ENCODE assay signal across 12 mouse cellular contexts in genomic region chr5:64816974-64817296, GRCm38 (mm10). TPM values are rescaled to one million over a fixed set of nuclear protein-coding genes. Genes with fewer than 3 reads are reported as not detected.
DNase-seq lines count a peak whose midpoint lies in the region; ATAC-seq and TF ChIP-seq lines count a peak whose summit lies in the region.
"Had no signal": no experiment of that assay in that cellular context is flagged by ENCODE, and none has a peak within 500 bp of the region (broad histone marks: within the 10 kb centered on the region; RNA-seq: fewer than 3 reads in every experiment).

No protein-coding gene starts in this region.

- no peak for ATAC-seq in embryonic facial prominence, embryonic 13.5 days (ENCODE audit: insufficient number of reproducible peaks, insufficient read depth, low FRiP score, low TSS enrichment, low read depth)
- peak; percentile 67 for ATAC-seq in kidney, embryonic 14.5 days (ENCODE audit: low FRiP score, low TSS enrichment)
- no peak; the same call in 1 of the 2 replicates for ATAC-seq in stomach, postnatal 0 days (ENCODE audit: low FRiP score, low TSS enrichment)

- no peak for TF ChIP-seq POLR2A in kidney, adult 2 months (IDR thresholded peaks at IDR 0.05; ENCODE audit: low read depth, low read length)

- no peak overlapping the region for H3K9ac ChIP-seq in embryonic facial prominence, embryonic 13.5 days
- H3K9ac ChIP-seq in kidney, embryonic 14.5 days (ENCODE audit: low read depth, low read length) = no peak overlapping the region
- peak overlapping the region; percentile 18; the same call in 1 of the 2 replicates for H3K9ac ChIP-seq in stomach, postnatal 0 days (ENCODE audit: low read length)
- H3K9ac ChIP-seq: liver, embryonic 14.5 days; neural tube, embryonic 15.5 days had no signal

- 0 out of 2 replicates have a peak overlapping the region, but pooled peaks have one; percentile 12 for H3K27ac ChIP-seq in embryonic facial prominence, embryonic 13.5 days
- no peak overlapping the region for H3K27ac ChIP-seq in embryonic facial prominence, embryonic 10.5 days (replicated peaks)
- no peak overlapping the region; the same call in 1 of the 2 replicates for H3K27ac ChIP-seq in kidney, embryonic 14.5 days (ENCODE audit: low read depth, low read length)
- no peak overlapping the region for H3K27ac ChIP-seq in kidney, adult 2 months (ENCODE audit: insufficient read depth, low read depth, low read length)
- H3K27ac ChIP-seq in stomach, postnatal 0 days (replicated peaks) = peak overlapping the region; percentile 75
- H3K27ac ChIP-seq: liver, embryonic 14.5 days; neural tube, embryonic 15.5 days had no signal

- H3K4me3 ChIP-seq in embryonic facial prominence, embryonic 13.5 days = no peak overlapping the region
- no peak overlapping the region for H3K4me3 ChIP-seq in embryonic facial prominence, embryonic 10.5 days
- no peak overlapping the region for H3K4me3 ChIP-seq in kidney, embryonic 14.5 days (ENCODE audit: low read length)
- no peak overlapping the region for H3K4me3 ChIP-seq in kidney, adult 2 months (ENCODE audit: insufficient read depth, low read depth, low read length)
- no peak overlapping the region for H3K4me3 ChIP-seq in stomach, postnatal 0 days (ENCODE audit: low read depth, low read length)
- H3K4me3 ChIP-seq: neural tube, embryonic 15.5 days had no signal

- no peak for TF ChIP-seq CTCF in kidney, adult 2 months (conservative IDR thresholded peaks at IDR 0.05; ENCODE audit: insufficient read depth, insufficient read length, low read depth, low read length)
- TF ChIP-seq CTCF in stomach, postnatal 0 days (IDR thresholded peaks at IDR 0.05; ENCODE audit: low read depth) = no peak

- no peaks in the 10 kb centered on the region for H3K27me3 ChIP-seq in embryonic facial prominence, embryonic 13.5 days
- H3K27me3 ChIP-seq in embryonic facial prominence, embryonic 10.5 days (replicated peaks; ENCODE audit: low read depth, poor library complexity, severe bottlenecking) = no peaks in the 10 kb centered on the region
- H3K27me3 ChIP-seq in kidney, embryonic 14.5 days (ENCODE audit: control insufficient read depth, insufficient read depth, low read length) = no peaks in the 10 kb centered on the region
- no peaks in the 10 kb centered on the region for H3K27me3 ChIP-seq in kidney, adult 2 months (replicated peaks; ENCODE audit: control insufficient read depth, insufficient read depth, low read length)
- no peaks in the 10 kb centered on the region for H3K27me3 ChIP-seq in stomach, postnatal 0 days (ENCODE audit: control insufficient read depth, insufficient read depth, low read length)
- H3K27me3 ChIP-seq: neural tube, embryonic 15.5 days had no signal

- H3K4me2 ChIP-seq in embryonic facial prominence, embryonic 13.5 days = no peak overlapping the region
- no peak overlapping the region for H3K4me2 ChIP-seq in kidney, embryonic 14.5 days (replicated peaks; ENCODE audit: low read depth, low read length)
- H3K4me2 ChIP-seq in stomach, postnatal 0 days (replicated peaks; ENCODE audit: low read depth) = no peak overlapping the region
- H3K4me2 ChIP-seq: neural tube, embryonic 15.5 days had no signal

- WGBS in embryonic facial prominence, embryonic 13.5 days = 75% methylated on average over 8 of the region's 8 CpGs
- WGBS in embryonic facial prominence, embryonic 10.5 days = 90% methylated on average over 8 of the region's 8 CpGs
- WGBS in kidney, embryonic 14.5 days = 27% methylated on average over 8 of the region's 8 CpGs
- WGBS in kidney, adult 2 months = 54% methylated on average over 8 of the region's 8 CpGs
- WGBS in stomach, postnatal 0 days = 38% methylated on average over 8 of the region's 8 CpGs

- H3K36me3 ChIP-seq in embryonic facial prominence, embryonic 13.5 days = peaks cover 47% of the 10 kb centered on the region
- H3K36me3 ChIP-seq in embryonic facial prominence, embryonic 10.5 days (replicated peaks) = peaks cover 77% of the 10 kb centered on the region
- peaks cover 38% of the 10 kb centered on the region for H3K36me3 ChIP-seq in kidney, embryonic 14.5 days (ENCODE audit: control insufficient read depth, insufficient read depth, low read length)
- H3K36me3 ChIP-seq in kidney, adult 2 months (ENCODE audit: control insufficient read depth, insufficient read depth, low read length) = peaks cover 4% of the 10 kb centered on the region
- H3K36me3 ChIP-seq in stomach, postnatal 0 days (ENCODE audit: control insufficient read depth, insufficient read depth, low read length) = peaks cover 13% of the 10 kb centered on the region

- H3K9me3 ChIP-seq in embryonic facial prominence, embryonic 13.5 days = no peaks in the 10 kb centered on the region
- H3K9me3 ChIP-seq in embryonic facial prominence, embryonic 10.5 days = no peaks in the 10 kb centered on the region
- H3K9me3 ChIP-seq in kidney, embryonic 14.5 days (ENCODE audit: control insufficient read depth, low read length) = no peaks in the 10 kb centered on the region
- no peaks in the 10 kb centered on the region for H3K9me3 ChIP-seq in stomach, postnatal 0 days (ENCODE audit: control insufficient read depth, low read length)
- H3K9me3 ChIP-seq: neural tube, embryonic 15.5 days had no signal

- no peak for DNase-seq in embryonic facial prominence, embryonic 10.5 days (ENCODE audit: low spot score)
- no peak for DNase-seq in kidney, adult 2 months
- peak; percentile 55 for DNase-seq in lung, postnatal 10 days
- no peak for DNase-seq in lung, postnatal 14 days
- DNase-seq in stomach, postnatal 0 days (ENCODE audit: low spot score) = no peak
- DNase-seq in gastrocnemius, adult 18-20 months (ENCODE audit: low spot score) = no peak
- DNase-seq: midbrain, embryonic 14.5 days; right cerebral cortex, postnatal 25 days had no signal

- no peak for TF ChIP-seq EP300 in stomach, postnatal 0 days (optimal IDR thresholded peaks at IDR 0.05)

- H3K4me1 ChIP-seq in embryonic facial prominence, embryonic 13.5 days = peaks cover 35% of the 10 kb centered on the region
- H3K4me1 ChIP-seq in embryonic facial prominence, embryonic 10.5 days = peaks cover 40% of the 10 kb centered on the region
- H3K4me1 ChIP-seq in kidney, embryonic 14.5 days (ENCODE audit: control insufficient read depth, insufficient read depth, low read length) = peaks cover 27% of the 10 kb centered on the region
- H3K4me1 ChIP-seq in kidney, adult 2 months (ENCODE audit: control insufficient read depth, insufficient read depth, low read length) = peaks cover 28% of the 10 kb centered on the region
- H3K4me1 ChIP-seq in stomach, postnatal 0 days (replicated peaks; ENCODE audit: control insufficient read depth, insufficient read depth) = 0 out of 2 replicates have a peak, but pooled peaks cover 9% of the 10 kb centered on the region

RNA-seq across cellular contexts. Expression of gene Klf3, which starts 13.7 kb away (rescaled TPM):
- polyA plus RNA-seq in embryonic facial prominence, embryonic 13.5 days (2015; fragmentation: Nextera tagmentation; extraction: Ambion mirVana) = 58.2 and 58.3 TPM in 2 replicates
- polyA plus RNA-seq in embryonic facial prominence, embryonic 10.5 days (2016; fragmentation: Nextera tagmentation; extraction: Ambion mirVana) = 55.0 and 55.2 TPM in 2 replicates
- polyA plus RNA-seq in kidney, embryonic 14.5 days (2014; fragmentation: Nextera tagmentation; extraction: Ambion mirVana) = 45.1 and 78.4 TPM in 2 replicates
- polyA plus RNA-seq in kidney, adult 2 months (2012; rRNA removed) = 46.9 and 47.0 TPM in 2 replicates
- 97.5 and 101 TPM in 2 replicates for polyA plus RNA-seq in stomach, postnatal 0 days (2015; fragmentation: Nextera tagmentation; extraction: Ambion mirVana)
- 10 to 100 TPM; 12.7 to 22.1 TPM for total RNA-seq in gastrocnemius, adult 18-20 months (2021)

Comparison
In these comparisons a context has a peak if more than half of its experiments do, and no peak if none do; other contexts are left out.
1. H3K27ac ChIP-seq: peak in embryonic facial prominence, embryonic 13.5 days (single experiment) and stomach, postnatal 0 days (single experiment); none in embryonic facial prominence, embryonic 10.5 days (single experiment), kidney, embryonic 14.5 days (single experiment) and kidney, adult 2 months (single experiment).